Mouse (Mus musculus) CH12.LX (cell line): ENCODE results near the gene Mmrn1.
"Not testable (repeated sequence)": the region's sequence is repeated elsewhere in the genome, so short reads cannot be mapped to it uniquely, and the experiment has no call there.

Source experiments
- CTCF ChIP-seq, 2 experiments: IDR thresholded peaks in 1 of 2; conservative IDR thresholded peaks in 1 of 2; 2 replicates each; pipeline ENCODE4 v1.5.1; 2011 to 2012; ENCODE audit warnings: low read depth in 2 of 2, low read length in 2 of 2, improper control_type of control experiment in 1 of 2, inconsistent platforms in 1 of 2, mild to moderate bottlenecking in 1 of 2, moderate library complexity in 1 of 2
- EP300 ChIP-seq: IDR thresholded peaks from 2 replicates; pipeline ENCODE4 v1.6.1; 2011; ENCODE audit warnings: low read length, improper control_type of control experiment
- IRF4 ChIP-seq: IDR thresholded peaks from 2 replicates; pipeline ENCODE4 v1.6.1; 2014; ENCODE audit warnings: low read depth, mild to moderate bottlenecking, inconsistent platforms, low read length, improper control_type of control experiment
- MAX ChIP-seq: IDR thresholded peaks from 2 replicates; pipeline ENCODE4 v1.6.1; 2011; ENCODE audit warnings: low read length, improper control_type of control experiment
- POLR2AphosphoS2 ChIP-seq: IDR thresholded peaks from 2 replicates; pipeline ENCODE4 v1.6.1; 2011; ENCODE audit warnings: low read depth, low read length, improper control_type of control experiment
- TCF12 ChIP-seq: IDR thresholded peaks from 2 replicates; pipeline ENCODE4 v1.6.1; 2014; ENCODE audit warnings: low read depth, mild to moderate bottlenecking, inconsistent platforms, low read length, improper control_type of control experiment
- UBTF ChIP-seq: IDR thresholded peaks from 2 replicates; pipeline ENCODE4 v1.6.1; 2012; ENCODE audit warnings: low read depth, mild to moderate bottlenecking, inconsistent platforms, low read length, improper control_type of control experiment, moderate library complexity

DNA sequence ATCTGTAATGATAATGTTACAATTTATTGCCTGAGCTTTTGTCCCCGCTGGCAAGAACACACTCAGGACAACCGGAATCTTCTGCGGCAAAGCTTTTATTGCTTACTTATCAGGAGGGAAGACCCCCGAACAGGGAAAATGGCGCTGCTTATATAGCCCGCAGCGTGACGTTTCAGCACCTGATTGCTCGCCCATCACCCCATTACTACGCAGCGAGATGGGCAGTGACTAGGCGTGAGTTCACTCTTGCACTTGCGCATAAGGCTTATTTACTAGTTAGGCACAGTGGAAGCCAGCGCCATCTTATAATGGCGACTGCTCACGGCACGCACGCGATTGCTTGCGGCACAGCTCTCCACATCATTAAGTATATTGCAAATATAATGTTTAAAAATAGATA, at the start of gene Mmrn1:
- not testable (repeated sequence) for TF ChIP-seq IRF4; CTCF (conservative IDR thresholded peaks at IDR 0.05 in 1 of 2, IDR thresholded peaks at IDR 0.05 in 1 of 2; ENCODE audit: low read depth in 2 of 2, low read length in 2 of 2); EP300; MAX; POLR2AphosphoS2; TCF12; UBTF
